Mouse (Mus musculus) neural tube, embryonic 14.5 days (tissue): ENCODE measurements around the gene Phf7. TPM values are rescaled to one million over a fixed set of nuclear protein-coding genes. Genes with fewer than 3 reads are reported as not detected.

Source experiments
- ATAC-seq: fragments of 200-750 bp; cut with Nextera tagmentation; 2 replicates; pipeline ENCODE4 v1.8.0; 2017; ENCODE audit warnings: low read depth, mild to moderate bottlenecking, moderate TSS enrichment, moderate library complexity
- H3K27ac ChIP-seq: fragments of 300-500 bp; sonication (generic); 2 replicates; pipeline ENCODE4 v1.5.1; 2014; ENCODE audit warnings: low read depth, mild to moderate bottlenecking, control low read depth, low read length, moderate library complexity, mixed read lengths
- H3K27me3 ChIP-seq: fragments of 300-500 bp; sonication (generic); 2 replicates; pipeline ENCODE4 v1.6.1; 2014; ENCODE audit warnings: low read length; ENCODE audit not compliant: control insufficient read depth, insufficient read depth
- H3K36me3 ChIP-seq: fragments of 300-500 bp; sonication (generic); 2 replicates; pipeline ENCODE4 v1.6.1; 2014; ENCODE audit warnings: low read length, mixed read lengths; ENCODE audit not compliant: control insufficient read depth, insufficient read depth
- H3K4me1 ChIP-seq: fragments of 300-500 bp; sonication (generic); 2 replicates; pipeline ENCODE4 v1.6.1; 2014; ENCODE audit warnings: low read length; ENCODE audit not compliant: control insufficient read depth, insufficient read depth
- H3K4me2 ChIP-seq: fragments of 300-500 bp; sonication (generic); 2 replicates; pipeline ENCODE4 v1.6.1; 2014; ENCODE audit warnings: mild to moderate bottlenecking, low read depth, low read length, control low read depth
- H3K4me3 ChIP-seq: fragments of 300-500 bp; sonication (generic); 2 replicates; pipeline ENCODE4 v1.5.1; 2014; ENCODE audit warnings: low read depth, low read length, control low read depth, mixed read lengths
- H3K9ac ChIP-seq: fragments of 300-500 bp; sonication (generic); replicated peaks from 2 replicates; pipeline ENCODE4 v1.6.1; 2014; ENCODE audit warnings: low read depth, mild to moderate bottlenecking, control low read depth, low read length, mixed read lengths
- H3K9me3 ChIP-seq: fragments of 300-500 bp; sonication (generic); 2 replicates; pipeline ENCODE4 v1.6.1; 2016; ENCODE audit warnings: low read length; ENCODE audit not compliant: control insufficient read depth
- whole genome bisulfite sequencing: fragments of 180-500 bp; shearing (Covaris S2); extraction: QIAGEN DNeasy Blood & Tissue Kit; methylation state at CpG from one replicate; pipeline ENCODE4 v1.1.7; 2014; 5-methylcytosine and 5-hydroxymethylcytosine counted together
- polyA plus RNA-seq: library from polyadenylated mRNA; unstranded; fragments of >200 nt; fragmentation: Nextera tagmentation; extraction: Ambion mirVana; gene quantifications from 2 replicates; pipeline ENCODE4 v1.2.1, GENCODE M21; 2014

Gene Phf7
- polyA plus RNA-seq, 1 experiment from 2014 or later = 11.8 TPM

DNA sequence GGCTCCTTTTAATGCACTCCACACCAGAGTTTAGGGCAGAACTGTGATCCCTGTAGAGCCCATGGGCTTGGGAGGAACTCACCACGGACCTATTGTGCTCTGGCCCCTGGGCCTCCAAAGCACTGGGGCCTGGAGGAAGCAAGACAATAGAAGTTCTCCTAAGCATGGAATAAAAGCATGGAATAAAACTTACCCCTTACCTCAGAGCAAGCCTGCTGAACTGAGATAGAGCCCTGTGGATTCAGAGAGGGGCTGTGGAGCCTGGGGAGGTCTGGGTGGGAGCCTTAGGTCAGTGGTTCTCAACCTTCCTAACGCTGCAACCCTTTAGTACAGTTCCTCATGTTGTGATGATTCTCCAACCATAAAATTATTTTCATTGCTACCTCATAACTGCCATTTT, 34.3 kb downstream of the Phf7 start, which contains the start of gene Nisch:
Gene Nisch (minus strand): TSS at position 101 of the 400 bp plus-strand sequence.
- Histone ChIP-seq H3K9me3 (no peaks in the 10 kb centered on the region), H3K4me3 (no peak within 1 kb of the TSS), H3K4me1 (no peaks in the 10 kb centered on the region; the same call in 1 of the 2 replicates), H3K4me2 (peak within 1 kb of the TSS; percentile 14; the same call in 1 of the 2 replicates), H3K27me3 (no peaks in the 10 kb centered on the region), H3K27ac (no peak within 1 kb of the TSS), H3K9ac (peak within 1 kb of the TSS; percentile 16; the same call in 1 of the 2 replicates), H3K36me3 (no peaks in the 10 kb centered on the region)
- ATAC-seq = no peak
- 52% methylated on average over 2 of the region's 2 CpGs for WGBS

DNA sequence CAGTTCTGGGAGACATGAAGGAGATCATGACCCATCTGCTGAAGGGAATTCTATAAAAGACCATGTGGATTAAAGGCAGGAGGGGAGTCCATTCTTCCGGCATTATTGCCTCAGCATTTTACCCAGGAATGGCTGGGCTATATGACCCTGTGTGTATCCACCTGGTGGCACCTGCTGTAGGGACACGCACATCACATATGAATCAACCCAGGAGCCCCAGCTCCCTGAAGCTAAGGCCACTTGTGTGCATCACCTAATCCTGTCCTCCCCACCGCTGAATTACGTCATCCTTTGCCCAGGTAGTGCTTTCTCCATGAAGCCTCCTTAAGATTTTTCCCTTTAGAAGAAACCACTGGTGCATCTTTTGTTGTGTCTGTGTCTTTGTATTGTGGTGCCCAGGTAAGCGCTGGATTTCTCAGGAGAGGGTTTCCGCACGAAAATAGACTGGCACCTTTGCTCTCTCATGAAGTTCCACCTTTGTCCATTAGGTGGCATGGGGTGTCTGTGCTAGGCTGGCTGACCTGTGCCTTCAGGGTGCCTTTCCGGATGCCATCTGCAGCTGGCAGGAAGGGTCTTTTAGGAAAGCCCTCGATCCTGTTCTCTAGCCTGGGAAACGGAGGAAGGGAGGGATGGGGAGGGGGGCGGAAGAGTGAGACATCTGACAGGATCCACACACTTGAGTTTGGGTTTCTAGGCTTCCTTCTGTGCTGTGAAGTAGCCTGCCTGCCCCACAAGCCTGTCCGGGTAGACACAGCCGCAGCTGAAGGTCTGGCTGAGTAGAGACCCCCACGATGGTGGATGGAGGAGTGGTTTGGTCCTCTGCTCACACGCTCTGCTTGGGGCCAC, 35.7 kb downstream of the Phf7 start:
- Histone ChIP-seq H3K27me3 (no peaks in the 10 kb centered on the region), H3K4me1 (no peaks in the 10 kb centered on the region; the same call in 1 of the 2 replicates), H3K4me2 (no peak overlapping the region), H3K9ac (no peak overlapping the region), H3K9me3 (no peaks in the 10 kb centered on the region), H3K36me3 (no peaks in the 10 kb centered on the region), H3K27ac (no peak overlapping the region), H3K4me3 (no peak overlapping the region)
- 33% methylated on average over 15 of the region's 15 CpGs for WGBS
- peak; percentile 75 for ATAC-seq

DNA sequence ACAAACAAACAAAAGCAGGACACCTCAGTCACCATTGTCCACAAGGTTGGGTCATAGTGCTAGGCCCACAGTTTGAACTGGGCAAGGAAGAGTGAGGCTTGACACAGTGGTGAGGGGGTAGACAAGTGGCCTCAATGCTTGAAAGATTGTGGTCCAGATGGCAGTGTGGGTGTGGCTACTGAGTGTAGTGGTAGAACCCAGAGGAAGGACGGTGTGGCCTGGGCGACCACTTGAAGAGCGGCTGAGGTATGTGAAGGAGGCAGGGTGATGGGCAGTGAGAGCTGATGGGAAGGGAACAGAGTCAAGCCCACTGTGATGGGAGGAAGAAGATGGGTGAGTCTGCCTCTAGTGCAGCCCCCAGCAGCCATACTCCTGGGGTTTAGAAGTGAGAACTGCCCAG, 36.4 kb downstream of the Phf7 start:
- Histone ChIP-seq H3K4me3 (no peak overlapping the region), H3K4me1 (no peaks in the 10 kb centered on the region; the same call in 1 of the 2 replicates), H3K9me3 (no peaks in the 10 kb centered on the region), H3K27ac (no peak overlapping the region), H3K9ac (no peak overlapping the region), H3K27me3 (no peaks in the 10 kb centered on the region), H3K4me2 (no peak overlapping the region), H3K36me3 (no peaks in the 10 kb centered on the region)
- ATAC-seq = no peak
- 94% methylated on average over 3 of the region's 3 CpGs for whole genome bisulfite sequencing

DNA sequence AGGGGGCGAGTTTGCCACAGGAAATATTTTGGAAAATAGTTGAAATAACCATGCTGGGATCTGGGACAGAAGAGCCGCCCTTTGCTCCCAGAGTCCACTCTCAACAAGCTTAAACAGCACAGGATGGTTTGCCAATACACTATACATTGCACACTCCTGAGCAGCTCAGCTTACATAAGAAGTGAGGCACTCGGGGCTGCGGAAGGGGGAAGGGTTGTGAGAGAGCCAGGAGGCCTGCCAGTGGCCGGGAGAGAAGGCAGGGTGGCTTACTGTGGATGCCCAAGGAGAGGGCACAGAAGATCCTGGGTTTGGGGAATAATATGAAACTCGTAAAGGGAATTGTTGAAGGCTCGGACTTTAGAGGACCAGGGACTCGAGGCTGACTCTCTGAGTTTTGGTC, 37.2 kb downstream of the Phf7 start:
- Histone ChIP-seq H3K36me3 (no peaks in the 10 kb centered on the region), H3K27me3 (no peaks in the 10 kb centered on the region), H3K9me3 (no peaks in the 10 kb centered on the region), H3K4me3 (no peak overlapping the region), H3K4me2 (no peak overlapping the region), H3K27ac (no peak overlapping the region), H3K9ac (no peak overlapping the region), H3K4me1 (no peaks in the 10 kb centered on the region; the same call in 1 of the 2 replicates)
- 71% methylated on average over 8 of the region's 8 CpGs for whole genome bisulfite sequencing
- no peak for ATAC-seq

DNA sequence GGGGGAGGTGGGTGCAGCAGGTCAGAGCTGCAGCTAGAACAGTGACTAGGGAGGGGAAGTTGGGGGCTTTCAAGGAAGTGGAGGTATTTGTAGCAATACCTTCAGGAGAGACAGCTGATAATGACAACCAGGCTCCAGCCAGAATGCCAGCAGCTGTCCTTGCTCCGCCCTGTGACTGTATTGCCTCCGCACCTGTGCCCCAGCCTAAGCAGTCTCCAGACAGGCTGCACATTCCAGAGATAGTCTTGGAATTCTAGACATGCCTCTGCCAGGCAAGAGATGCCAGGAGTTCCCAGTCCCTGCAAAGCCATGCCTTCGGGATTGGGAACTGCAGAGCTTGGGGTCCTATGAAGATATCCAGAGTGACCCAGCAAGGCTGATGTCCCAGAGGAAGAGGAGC, 38.6 kb downstream of the Phf7 start:
- no peak for ATAC-seq
- Histone ChIP-seq H3K27ac (no peak overlapping the region), H3K27me3 (no peaks in the 10 kb centered on the region), H3K4me3 (no peak overlapping the region), H3K9me3 (no peaks in the 10 kb centered on the region), H3K36me3 (no peaks in the 10 kb centered on the region), H3K9ac (no peak overlapping the region), H3K4me2 (no peak overlapping the region), H3K4me1 (no peaks in the 10 kb centered on the region; the same call in 1 of the 2 replicates)
- WGBS = 98% methylated on average over 3 of the region's 3 CpGs

DNA sequence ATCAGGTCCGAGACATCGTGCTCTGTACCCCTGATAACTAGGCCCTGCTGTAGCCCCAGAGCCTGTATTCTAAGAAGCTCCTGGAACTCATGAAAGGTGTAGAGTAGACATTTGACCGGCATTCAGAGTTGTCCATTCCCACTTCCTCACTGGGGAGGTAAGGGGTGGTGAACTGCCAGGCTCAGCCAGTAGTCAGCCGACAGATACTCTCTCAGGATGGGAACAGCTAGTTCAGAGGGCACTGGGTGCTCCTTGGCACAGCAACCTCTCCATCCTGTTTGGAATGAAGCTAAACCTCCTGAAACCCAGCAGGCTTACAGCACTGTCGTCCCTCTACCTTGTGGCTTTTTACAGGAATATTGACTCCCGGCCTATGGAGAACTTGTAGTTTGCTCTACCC, 39.3 kb downstream of the Phf7 start:
- no peak overlapping the region for H3K4me3 ChIP-seq
- H3K4me1 ChIP-seq = 0 out of 2 replicates have a peak, but pooled peaks cover 4% of the 10 kb centered on the region
- H3K36me3 ChIP-seq = no peaks in the 10 kb centered on the region
- no peak overlapping the region for H3K9ac ChIP-seq
- no peak overlapping the region for H3K4me2 ChIP-seq
- no peak for ATAC-seq
- no peak overlapping the region for H3K27ac ChIP-seq
- no peaks in the 10 kb centered on the region for H3K9me3 ChIP-seq
- H3K27me3 ChIP-seq = no peaks in the 10 kb centered on the region
- 91% methylated on average over 6 of the region's 6 CpGs for WGBS

DNA sequence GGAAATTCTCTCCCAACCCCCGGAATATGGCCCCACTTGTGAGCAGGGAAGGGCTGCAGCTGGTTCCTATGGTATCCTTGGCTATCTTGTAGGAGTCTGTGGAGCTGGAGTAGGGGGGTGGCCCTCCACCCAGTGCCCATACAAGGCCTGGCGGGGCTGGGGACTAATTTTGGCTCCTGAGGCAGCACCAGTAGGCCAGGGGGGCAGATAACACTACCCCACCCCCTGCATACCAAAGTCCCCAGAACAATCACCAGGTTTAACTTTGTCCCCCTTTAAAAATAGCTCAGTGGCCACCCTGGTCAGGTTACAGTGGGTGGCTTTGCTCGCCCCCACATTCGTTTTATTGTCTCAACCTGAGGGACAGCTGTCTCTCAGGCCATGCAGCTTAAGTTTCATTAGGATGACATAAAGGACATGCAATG, 42.0 kb downstream of the Phf7 start:
- Histone ChIP-seq H3K4me3 (no peak overlapping the region), H3K4me1 (peaks cover 15% of the 10 kb centered on the region; the same call in 1 of the 2 replicates), H3K36me3 (peaks cover 3% of the 10 kb centered on the region; the same call in 1 of the 2 replicates), H3K4me2 (no peak overlapping the region), H3K9ac (no peak overlapping the region), H3K9me3 (no peaks in the 10 kb centered on the region), H3K27me3 (no peaks in the 10 kb centered on the region), H3K27ac (no peak overlapping the region)
- no peak for ATAC-seq
- WGBS = 88% methylated on average over 4 of the region's 4 CpGs

DNA sequence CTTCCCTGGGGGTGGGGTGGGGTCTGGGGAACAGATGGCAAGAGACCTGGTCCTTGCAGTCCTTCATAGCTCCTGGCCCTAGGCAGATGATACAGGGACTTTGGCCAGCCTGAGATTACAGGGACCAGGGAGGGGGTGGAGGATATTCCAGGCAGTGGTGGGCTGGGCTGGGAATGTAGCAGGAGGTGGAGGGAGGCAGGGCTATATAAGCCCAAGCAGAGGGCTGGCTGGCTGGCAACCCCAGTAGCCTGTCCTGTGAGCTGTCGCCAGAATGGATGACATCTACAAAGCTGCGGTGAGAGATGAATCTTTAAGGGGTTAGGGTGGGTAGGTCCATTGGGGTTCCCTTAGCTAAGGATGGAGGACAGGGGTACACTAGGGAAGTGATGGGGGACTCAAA, 43.0 kb downstream of the Phf7 start, which contains the start of gene Tnnc1:
Gene Tnnc1 (plus strand): TSS at position 229 of the 400 bp plus-strand sequence.
- H3K36me3 ChIP-seq = peaks cover 14% of the 10 kb centered on the region
- H3K4me3 ChIP-seq = peak within 1 kb of the TSS; percentile 75; the same call in 1 of the 2 replicates
- peak within 1 kb of the TSS; percentile 98 for H3K4me2 ChIP-seq
- 69% methylated on average over 2 of the region's 2 CpGs for WGBS
- peaks cover 18% of the 10 kb centered on the region; the same call in 1 of the 2 replicates for H3K4me1 ChIP-seq
- peak within 1 kb of the TSS; percentile 88 for H3K9ac ChIP-seq
- ATAC-seq = no peak
- no peaks in the 10 kb centered on the region for H3K27me3 ChIP-seq
- H3K27ac ChIP-seq = peak within 1 kb of the TSS; percentile 93
- no peaks in the 10 kb centered on the region for H3K9me3 ChIP-seq
